Mouse (Mus musculus) thymus, adult 2 months (tissue): ENCODE measurements around the gene Prpf6. TPM values are rescaled to one million over a fixed set of nuclear protein-coding genes. Genes with fewer than 3 reads are reported as not detected.
A peak's percentile ranks its signal among the peaks of the same experiment; 100 is the strongest.

ENCODE experiments used
- DNase-seq: peaks from one replicate; pipeline ENCODE4 v3.0.0; 2021
- H3K27ac ChIP-seq: fragments of 200-500 bp; 2 replicates; pipeline ENCODE4 v1.5.1; 2012; ENCODE audit warnings: low read length, control low read depth; ENCODE audit not compliant: control insufficient read depth, insufficient read depth
- H3K27me3 ChIP-seq: fragments of 200-500 bp; 2 replicates; pipeline ENCODE4 v1.6.1; 2012; ENCODE audit warnings: mild to moderate bottlenecking, low read length, moderate library complexity, mixed read lengths; ENCODE audit not compliant: control insufficient read depth, insufficient read depth
- H3K36me3 ChIP-seq: fragments of 200-500 bp; 2 replicates; pipeline ENCODE4 v1.6.1; 2012; ENCODE audit warnings: mild to moderate bottlenecking, low read length, moderate library complexity; ENCODE audit not compliant: control insufficient read depth, insufficient read depth
- H3K4me1 ChIP-seq: fragments of 200-500 bp; replicated peaks from 2 replicates; pipeline ENCODE4 v1.6.1; 2012; ENCODE audit warnings: low read length; ENCODE audit not compliant: control insufficient read depth, insufficient read depth
- H3K4me3 ChIP-seq: fragments of 200-500 bp; 2 replicates; pipeline ENCODE4 v1.5.1; 2012; ENCODE audit warnings: mild to moderate bottlenecking, low read length, control low read depth, moderate library complexity; ENCODE audit not compliant: control insufficient read depth, insufficient read depth
- CTCF ChIP-seq: fragments of 200-500 bp; IDR thresholded peaks from 2 replicates; pipeline ENCODE4 v1.5.1; 2012; ENCODE audit warnings: mild to moderate bottlenecking, control low read depth, low read length, moderate library complexity, borderline replicate concordance; ENCODE audit not compliant: control insufficient read depth, poor library complexity, insufficient read depth; ENCODE audit errors: extremely low read depth
- POLR2A ChIP-seq: fragments of 200-500 bp; IDR thresholded peaks from 2 replicates; pipeline ENCODE4 v1.6.1; 2012; ENCODE audit warnings: mild to moderate bottlenecking, low read length, control low read depth, moderate library complexity; ENCODE audit not compliant: control insufficient read depth, poor library complexity, insufficient read depth; ENCODE audit errors: extremely low read depth
- WGBS: fragments of 180-500 bp; shearing (Covaris S2); methylation state at CpG from one replicate; pipeline ENCODE4 v1.1.7; 2018; 5-methylcytosine and 5-hydroxymethylcytosine counted together
- polyA plus RNA-seq: library from polyadenylated mRNA; depleted of rRNA; stranded (reverse); fragments of >200 nt; gene quantifications from 2 replicates; pipeline ENCODE4 v1.2.3, GENCODE M21; 2012

Prpf6 gene
- polyA plus RNA-seq, 1 experiment = 22.2 TPM

DNA sequence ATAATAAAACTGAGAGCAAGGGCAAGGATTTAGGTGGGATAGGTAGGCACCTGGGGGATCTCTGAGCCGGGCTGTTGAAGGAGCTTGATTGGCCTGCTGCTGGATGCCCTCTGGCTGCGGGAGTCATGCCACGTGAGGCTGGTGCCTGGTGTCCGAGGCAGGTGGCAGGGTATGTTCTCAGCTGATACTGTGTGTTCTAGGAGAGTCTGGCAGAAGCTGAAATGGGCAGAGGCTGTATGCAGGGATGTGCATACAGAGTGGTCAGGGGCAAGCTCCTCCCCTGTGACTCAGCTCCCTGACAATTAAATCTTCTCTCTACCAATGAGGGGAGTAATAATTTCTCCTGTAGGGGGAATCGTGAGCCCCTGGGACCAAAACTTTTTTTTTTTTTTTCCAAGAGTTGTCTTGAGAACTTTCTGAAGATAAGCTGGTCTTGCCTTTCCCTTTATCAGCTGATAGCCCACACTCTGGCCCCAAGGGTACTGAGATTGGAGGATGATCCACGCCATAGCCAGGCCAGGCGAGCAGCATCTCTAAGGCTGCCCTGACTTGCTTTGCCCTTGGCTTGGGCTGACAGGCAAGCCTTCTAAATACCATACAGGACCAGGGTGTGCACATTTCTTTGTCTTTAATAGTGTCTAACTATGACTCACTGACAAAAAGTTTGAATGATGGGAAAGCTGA lies 5.9 kb downstream of the Prpf6 start:
- 80% methylated on average over 7 of the region's 7 CpGs for WGBS
- Histone ChIP-seq H3K4me3 (no peak overlapping the region), H3K36me3 (no peaks in the 10 kb centered on the region), H3K27me3 (no peaks in the 10 kb centered on the region), H3K4me1 (peaks cover 17% of the 10 kb centered on the region), H3K27ac (no peak overlapping the region)
- no peak for DNase-seq
- TF ChIP-seq CTCF = no peak
- no peak for TF ChIP-seq POLR2A

DNA sequence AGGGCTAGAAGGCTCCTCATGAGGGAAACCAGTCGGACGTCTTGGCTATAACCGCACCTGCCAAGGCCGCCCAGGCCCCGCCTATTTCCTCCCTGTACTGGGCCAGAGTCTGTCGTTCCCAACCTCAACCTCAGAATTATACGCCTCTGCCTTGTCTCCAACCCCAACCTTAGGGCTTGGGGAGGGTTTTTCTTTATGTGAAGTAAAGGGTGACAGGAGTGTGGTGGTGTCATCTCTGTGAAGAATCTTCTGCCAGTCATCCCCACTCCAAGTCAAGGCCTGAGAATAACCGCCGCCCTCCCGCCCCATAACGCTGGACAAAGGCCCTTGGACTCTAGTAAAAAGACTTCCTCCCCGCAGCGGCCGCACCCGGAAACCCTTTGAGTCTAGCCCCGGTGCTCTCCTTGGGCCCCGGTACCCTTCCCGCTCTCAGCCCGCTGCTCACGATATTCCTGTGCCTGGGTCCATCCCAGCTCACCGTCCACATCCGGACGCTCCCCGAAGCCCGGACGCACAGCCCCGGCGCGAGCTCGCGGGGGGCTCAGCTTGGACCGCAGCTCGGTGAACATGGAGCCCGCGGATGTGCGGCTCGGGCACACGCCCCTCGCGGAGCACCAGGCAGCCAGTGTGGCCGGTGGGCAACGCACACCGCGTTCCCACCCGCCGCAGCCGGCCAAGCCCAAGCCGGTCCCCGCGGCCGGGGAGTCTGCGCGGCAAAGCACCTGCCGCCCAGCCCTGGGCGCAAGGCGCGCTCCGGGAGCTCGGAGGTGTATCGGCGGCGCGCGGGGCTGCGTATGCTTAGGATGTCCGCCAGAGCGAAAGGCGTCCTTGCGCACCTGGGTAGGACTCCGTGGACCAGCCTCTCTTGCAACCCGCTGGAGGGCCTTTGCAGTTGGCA lies 7.0 kb downstream of the Prpf6 start, which contains the start of gene Samd10:
Gene Samd10 (minus strand): TSS at position 759 of the 898 bp plus-strand sequence.
- H3K4me3 ChIP-seq = peak within 1 kb of the TSS; percentile 73
- under 1% methylated on average over 71 of the region's 71 CpGs for WGBS
- peak; percentile 67 for DNase-seq
- H3K27me3 ChIP-seq = no peaks in the 10 kb centered on the region
- no peaks in the 10 kb centered on the region for H3K36me3 ChIP-seq
- H3K4me1 ChIP-seq = peaks cover 12% of the 10 kb centered on the region
- H3K27ac ChIP-seq = peak within 1 kb of the TSS; percentile 32; the same call in 1 of the 2 replicates
- peak; percentile 46; the same call in 1 of the 2 replicates for TF ChIP-seq CTCF
- 0 out of 2 replicates have a peak, but pooled peaks have one; percentile 27 for TF ChIP-seq POLR2A

DNA sequence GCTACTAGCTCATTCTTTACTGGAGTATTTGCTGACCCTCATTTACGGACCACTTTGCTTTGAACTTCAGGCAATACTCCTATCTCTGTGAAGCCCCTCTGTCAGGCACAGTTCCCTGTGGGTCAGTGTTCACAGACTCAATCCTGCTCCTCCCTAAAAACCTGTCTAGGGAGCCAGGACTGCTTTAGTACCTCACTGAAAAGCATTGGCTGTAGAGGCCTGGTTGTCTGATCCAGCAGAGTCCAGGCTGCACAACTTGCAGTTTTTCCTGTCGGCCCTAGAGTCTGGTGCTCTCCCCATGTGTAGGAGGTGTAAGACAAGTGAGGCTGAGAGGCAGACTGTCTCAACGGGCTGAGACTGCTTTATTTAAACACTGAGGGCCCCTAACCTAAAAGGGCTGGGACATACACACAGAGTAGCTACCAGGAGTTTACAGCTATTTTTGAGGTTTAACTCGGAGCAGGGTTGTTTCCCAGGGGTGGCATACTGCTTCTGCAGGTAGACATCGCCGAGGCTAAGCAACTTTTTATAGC lies 8.6 kb downstream of the Prpf6 start:
- TF ChIP-seq POLR2A (no peak), CTCF (no peak)
- DNase-seq = no peak
- 77% methylated on average over 6 of the region's 6 CpGs for WGBS
- H3K36me3 ChIP-seq = no peaks in the 10 kb centered on the region
- no peak overlapping the region for H3K4me3 ChIP-seq
- H3K27me3 ChIP-seq = no peaks in the 10 kb centered on the region
- H3K27ac ChIP-seq = no peak overlapping the region
- H3K4me1 ChIP-seq = peaks cover 12% of the 10 kb centered on the region

DNA sequence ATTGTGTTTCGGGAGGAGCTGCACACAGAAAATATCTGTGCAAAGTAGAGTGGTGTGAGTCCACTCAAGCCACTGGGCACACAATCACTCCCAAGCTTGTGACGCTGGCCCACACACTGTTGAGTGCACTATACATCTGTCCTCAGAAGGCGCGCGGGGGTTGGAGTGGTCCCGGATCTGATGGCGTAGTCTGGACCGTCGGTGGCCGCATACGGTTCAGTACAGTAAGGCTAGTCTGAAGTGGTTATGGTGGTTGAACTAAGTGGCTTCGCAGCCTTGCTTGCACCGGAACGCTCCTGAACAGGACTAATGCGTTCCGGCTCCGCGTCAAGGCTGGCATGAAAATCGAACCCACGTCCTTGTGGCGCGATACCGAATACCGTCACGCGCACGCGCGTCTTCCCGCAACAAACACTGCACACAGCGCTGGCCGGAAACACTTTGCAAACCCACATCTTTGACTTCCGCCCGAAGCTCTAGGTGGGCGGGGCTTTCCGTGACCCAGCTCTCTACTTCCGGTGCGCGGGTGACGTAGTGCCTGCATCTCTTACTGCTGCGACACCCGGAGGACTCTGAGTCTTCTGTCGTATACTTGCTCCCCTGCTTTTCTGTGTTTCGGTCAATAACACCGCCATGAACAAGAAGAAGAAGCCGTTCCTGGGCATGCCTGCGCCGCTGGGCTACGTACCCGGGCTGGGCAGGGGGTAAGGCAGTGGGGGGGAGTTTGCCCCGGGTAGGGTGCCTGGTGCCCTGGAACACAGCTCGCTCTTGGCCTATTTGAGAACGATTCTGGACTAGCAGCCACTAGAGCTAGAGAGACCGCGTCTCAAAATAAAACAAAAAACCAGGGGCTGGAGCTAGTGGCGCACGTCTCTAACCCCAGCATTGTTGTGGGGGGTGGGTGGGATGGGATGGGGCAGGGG lies 9.4 kb downstream of the Prpf6 start:
- 1% methylated on average over 57 of the region's 57 CpGs for WGBS
- H3K27ac ChIP-seq = peak overlapping the region; percentile 66
- no peaks in the 10 kb centered on the region for H3K27me3 ChIP-seq
- TF ChIP-seq CTCF (no peak), POLR2A (peak; percentile 64)
- no peaks in the 10 kb centered on the region for H3K36me3 ChIP-seq
- peaks cover 12% of the 10 kb centered on the region for H3K4me1 ChIP-seq
- peak overlapping the region; percentile 88 for H3K4me3 ChIP-seq
- DNase-seq = peak; percentile 96

DNA sequence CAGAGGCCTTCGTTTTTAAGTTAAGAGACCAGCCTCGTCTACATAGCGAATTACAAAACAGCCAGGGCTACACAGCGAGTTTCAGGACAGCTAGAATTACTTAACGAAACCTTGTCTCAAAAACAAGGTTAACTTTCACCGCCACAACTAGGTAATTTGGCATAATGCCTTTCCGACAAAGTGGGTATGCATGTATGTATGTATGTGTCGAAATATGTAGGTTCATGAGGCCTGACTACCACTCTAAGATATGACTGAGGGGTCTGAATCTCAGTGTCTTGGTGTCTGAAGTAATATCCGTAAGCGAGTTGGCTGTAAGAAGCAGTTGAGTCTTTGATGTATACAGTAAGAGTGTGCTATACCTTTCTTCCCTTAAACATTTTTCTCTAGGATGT lies 10.1 kb downstream of the Prpf6 start:
- no peak overlapping the region for H3K27ac ChIP-seq
- peaks cover 12% of the 10 kb centered on the region for H3K4me1 ChIP-seq
- no peaks in the 10 kb centered on the region for H3K27me3 ChIP-seq
- H3K4me3 ChIP-seq = peak overlapping the region; percentile 88
- 29% methylated on average over 10 of the region's 10 CpGs for WGBS
- no peak for DNase-seq
- H3K36me3 ChIP-seq = no peaks in the 10 kb centered on the region
- TF ChIP-seq CTCF = no peak
- no peak for TF ChIP-seq POLR2A
